Mouse (Mus musculus) kidney, adult 9 months (tissue): Measurements from ENCODE around the gene Ovgp1.
"Not testable (repeated sequence)": the region's sequence is repeated elsewhere in the genome, so short reads cannot be mapped to it uniquely, and the experiment has no call there.

Source experiments
- DNase-seq: peaks from one replicate; pipeline ENCODE4 v3.0.0; 2022

Ovgp1 gene

DNA sequence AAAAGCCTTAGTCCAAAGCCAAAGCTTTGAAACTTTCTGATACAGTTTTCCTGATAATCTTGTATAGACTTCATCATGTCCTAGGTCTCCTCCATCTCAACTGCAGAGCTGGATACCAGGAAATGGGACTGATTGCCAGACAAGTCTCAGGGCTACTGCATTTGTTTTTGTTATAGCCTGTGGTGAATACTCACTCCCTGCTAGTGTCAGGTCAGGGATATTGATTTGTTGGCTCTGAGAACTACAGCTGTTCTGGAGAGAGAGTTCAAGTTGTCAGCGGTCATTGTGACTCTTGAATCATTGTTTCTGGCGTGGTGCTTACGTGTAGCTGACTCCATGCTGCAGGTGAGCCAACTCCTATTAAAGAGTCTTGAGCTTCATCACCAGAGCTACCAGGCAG, at the start of gene Ovgp1:
TSS of gene Ovgp1 (plus strand) at position 301 of the 400 bp plus-strand sequence.
- DNase-seq: no peak

DNA sequence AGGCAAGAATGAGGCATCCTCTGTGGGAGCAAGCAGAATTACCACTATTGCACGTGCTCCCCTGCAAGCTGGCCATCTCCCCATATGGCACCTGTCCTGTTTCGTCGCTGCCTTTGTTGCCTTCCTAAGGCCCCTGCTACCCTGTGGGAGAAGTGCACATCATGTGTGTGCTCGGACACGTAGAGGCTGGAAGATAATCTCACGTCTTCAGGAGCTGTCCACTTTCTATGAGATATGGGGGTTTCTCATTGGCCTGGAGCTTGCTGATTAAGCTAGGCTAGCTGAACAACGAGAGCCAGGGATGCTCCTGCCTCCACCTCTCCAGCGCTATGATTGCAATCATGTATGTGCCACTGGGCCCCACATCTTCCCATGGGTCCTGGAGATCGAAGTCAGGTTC, 48.9 kb upstream of the Ovgp1 start:
- no peak for DNase-seq

DNA sequence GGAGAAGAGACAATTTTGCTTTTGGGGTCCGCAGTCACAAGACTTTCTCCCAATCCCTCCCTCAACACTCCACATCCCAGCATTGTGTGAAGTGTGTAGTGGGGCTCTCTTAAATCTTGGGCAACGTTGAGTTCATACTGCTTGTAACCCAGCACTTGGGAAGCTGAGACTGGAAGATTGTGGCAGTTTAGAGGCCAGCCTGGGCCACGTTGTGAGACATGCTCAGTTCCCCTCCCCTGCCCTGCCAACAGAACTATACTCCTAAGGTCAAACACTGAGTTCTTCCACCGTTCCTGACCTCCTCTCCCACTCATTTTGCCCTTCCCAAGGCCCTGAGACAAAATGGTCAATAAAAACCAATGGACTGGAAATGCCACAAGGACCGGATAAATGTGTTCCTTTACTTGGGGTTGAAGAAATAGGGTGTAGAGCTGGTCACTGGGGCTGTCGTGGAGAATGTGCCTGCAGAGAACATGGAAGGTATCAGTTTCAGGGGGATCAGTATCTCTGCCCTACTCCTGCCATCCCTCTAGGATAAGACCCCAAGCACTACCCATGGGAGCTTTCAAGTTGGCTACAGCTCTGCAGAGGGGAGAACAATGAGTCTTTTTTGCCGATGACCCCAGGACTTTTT, 45.8 kb upstream of the Ovgp1 start:
- DNase-seq: peak; percentile 27

DNA sequence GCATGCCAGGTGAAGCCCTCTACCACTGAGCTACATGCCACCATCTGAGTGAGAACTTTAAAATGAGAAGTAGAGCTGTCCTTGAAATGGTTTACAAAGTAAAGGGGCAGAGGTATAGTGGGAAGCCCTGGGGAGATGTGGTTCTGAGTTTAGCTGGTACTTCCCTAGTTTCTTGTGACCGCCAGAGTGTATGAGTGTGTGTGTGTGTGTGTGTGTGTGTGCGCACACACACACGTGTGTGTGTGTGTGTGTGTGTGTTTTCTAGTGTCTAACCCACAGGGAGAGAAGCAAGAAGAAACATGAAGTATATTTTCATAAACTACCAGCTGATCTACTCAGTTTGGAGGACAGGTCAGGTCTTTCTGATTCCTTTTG, 45.3 kb upstream of the Ovgp1 start:
- DNase-seq: no peak

DNA sequence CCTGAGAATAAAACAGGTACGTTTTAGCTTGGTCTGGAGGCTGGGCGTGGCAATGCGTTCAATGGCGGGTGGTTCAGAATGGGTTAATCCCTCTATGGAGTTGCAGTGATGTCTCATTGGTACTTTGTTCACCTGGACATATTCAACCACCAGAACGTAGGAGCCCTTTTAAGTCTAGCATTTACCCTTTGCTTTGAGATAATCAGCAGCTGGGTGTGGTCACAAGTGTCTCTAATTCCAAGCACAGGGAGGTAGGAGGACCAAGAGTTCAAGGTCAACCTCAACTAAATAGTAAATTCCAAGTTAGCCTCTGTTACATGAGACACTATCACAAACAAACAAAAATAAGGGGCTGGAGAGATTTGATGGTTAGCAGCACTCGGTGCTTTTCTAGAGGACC, 44.7 kb upstream of the Ovgp1 start:
- no peak for DNase-seq

DNA sequence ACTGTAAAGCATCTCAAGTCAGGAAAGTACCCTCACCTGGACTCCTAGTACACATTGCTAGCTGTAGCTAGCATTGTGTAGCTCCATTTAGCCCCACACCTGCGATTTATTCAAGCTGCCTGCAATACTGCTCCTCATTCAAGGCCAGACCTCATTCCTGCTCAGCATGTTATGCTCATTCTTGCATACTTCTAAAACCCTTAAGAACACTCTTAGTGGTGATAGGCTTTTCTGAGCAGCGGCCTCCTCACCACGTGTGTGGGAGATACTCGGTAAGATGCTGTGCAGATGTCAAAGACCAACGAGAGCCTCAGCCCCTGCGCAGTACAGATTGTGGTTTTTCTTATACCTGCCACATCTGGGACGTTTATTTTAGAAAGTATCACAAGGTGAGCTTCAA, 43.7 kb upstream of the Ovgp1 start:
- no peak for DNase-seq

DNA sequence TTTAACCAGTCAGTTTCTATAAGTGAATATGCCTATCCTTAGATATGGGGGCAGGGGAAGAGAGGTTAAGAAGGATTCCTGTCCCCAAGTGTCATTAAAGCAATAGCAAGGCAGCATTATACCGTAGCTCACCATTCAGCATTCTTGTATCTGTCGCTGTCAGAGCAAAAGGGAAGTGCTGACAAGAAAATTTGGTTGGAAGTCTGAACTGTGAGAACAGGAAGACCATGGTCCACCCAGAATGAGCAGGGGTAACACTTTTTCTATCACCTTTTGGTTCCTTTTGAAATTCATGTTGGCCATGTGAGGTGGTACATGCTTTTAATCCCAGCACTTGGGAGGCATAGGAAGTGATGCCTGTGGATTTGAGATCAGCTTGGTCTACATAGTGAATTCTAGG, 42.4 kb upstream of the Ovgp1 start:
- DNase-seq: no peak

DNA sequence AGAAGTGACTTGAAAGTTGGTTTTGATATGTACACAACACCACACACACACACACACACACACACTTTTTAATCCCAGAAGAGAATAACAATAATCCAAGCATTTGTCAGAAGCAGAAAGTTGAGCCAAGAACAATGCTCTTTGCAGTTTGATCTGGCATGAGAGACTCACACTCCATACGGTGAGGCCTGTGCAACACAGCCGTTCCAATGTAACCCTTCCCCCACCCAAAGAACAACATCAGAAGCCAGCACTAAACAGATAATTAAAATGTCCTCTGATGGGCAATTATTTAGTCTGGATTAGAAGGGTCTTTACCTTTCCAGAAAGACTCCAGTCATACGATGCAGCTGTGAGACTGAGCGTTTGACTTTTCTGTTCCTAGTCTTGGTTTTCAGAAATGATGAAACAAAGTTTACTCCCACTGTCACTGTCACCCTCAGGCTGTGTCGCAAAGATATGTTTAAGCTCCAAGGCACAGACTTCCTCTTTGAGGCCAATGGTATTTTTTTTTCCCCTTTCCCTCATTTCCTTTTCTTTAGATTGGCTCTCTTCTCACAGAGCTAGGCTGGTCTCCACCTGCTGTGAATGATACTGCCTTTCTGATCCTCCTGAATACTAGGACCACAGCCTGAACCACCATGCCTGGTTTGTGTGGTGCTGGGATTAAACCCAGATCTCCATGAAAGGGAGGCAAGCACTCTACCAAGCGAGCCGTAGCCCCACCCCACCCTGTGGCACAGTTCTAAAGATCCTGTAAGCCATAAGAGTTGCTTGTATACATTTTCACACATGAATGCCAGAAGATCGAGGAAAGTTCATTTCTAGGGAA, 41.1 kb upstream of the Ovgp1 start, which contains the start of gene I830077J02Rik:
TSS of gene I830077J02Rik (minus strand) at position 425 of the 832 bp plus-strand sequence.
- DNase-seq: no peak

DNA sequence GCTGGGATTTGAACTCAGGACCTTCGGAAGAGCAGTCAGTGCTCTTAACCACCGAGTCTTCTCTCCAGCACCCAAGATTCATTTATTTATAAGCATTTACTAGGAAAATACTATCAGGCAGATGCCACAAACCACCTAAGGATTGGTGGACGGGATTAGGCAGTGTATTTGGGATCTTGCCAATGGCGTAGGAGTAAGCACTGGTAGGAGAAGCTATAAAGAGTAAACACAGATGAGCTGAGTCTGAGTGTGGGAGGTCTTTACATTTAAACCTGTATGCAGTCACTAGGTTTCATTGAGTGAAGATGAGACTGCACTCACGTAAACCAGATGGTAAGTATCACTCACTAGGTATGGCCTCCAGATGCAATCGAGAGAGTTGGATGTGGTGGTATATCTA, 39.6 kb upstream of the Ovgp1 start:
- no peak for DNase-seq

DNA sequence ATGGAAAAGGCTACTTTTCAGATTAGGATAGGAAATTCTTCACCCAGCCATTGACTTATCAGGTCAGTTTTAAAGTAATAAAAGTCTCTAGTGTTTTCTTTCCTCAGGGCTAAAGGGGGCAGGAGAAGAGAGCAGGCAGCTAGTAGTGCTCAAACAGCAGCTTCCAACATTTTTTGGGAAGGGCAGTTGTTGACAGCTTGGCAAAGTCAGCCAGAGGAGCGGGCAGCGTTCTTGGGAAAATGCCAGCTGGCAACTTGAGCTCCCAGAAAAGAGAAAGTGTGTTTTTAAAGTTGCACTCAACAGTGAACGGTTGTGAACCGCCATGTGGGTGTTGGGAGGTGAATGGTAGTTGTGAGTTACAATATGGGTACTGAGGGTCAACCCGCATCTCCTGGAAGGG, 38.5 kb upstream of the Ovgp1 start:
- DNase-seq: peak; percentile 60

DNA sequence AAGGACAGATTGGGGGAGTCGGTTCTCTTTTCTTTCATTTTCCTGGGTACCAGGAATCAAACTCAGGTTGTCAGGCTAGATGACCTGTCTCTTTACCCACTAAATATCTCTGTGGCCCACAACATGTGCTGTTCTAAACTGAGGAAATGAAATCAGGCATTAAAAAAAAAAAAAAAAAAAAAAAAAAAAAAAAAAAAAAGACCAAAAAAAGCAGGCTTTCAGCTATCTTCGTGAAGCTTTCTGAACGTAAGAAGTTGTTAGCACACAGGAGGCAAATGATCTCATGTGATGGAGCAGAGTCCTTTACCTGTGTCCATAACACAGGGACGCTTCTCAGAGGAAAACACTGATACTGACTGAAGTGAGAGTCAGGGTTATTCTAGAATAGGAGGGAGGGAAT, 37.4 kb upstream of the Ovgp1 start:
- no peak for DNase-seq

DNA sequence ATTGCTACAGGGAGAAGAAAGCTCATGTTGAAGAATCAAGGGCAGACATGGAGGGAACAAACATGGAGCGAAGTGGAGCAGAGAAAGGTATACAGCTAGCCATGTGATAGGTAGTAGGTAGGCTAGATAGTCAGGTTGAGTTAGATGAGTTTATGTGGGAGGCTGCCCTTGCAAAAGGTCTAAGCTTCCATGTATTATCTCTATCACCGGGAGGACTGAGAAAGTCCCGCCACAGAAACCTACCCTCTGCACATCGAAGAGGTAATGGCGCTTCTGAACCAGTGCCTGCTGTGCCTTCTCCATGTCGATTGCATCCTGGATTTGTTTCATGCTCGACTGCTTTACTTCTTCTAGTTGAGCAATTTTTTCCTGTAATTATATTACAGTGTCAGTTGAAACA, 22.2 kb upstream of the Ovgp1 start:
- DNase-seq: no peak

DNA sequence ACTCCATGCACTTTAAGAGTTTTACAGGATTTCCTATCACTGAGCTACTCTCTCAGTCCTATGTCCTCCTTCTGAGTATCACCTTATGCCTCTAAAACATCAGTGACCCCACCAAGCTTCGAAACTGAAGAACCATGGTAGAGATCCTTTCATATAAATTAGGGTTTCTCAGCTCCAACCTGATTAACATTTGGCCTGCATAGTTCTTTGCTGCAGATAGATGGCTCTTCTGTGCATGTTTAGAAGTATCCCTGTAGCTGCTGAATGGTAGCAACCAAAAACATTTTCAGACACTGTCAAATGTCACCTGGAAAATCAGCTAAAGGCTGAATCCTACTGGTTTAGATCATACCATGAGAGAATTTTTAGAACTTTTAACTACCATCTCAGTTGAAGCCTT, 16.3 kb upstream of the Ovgp1 start:
- DNase-seq: no peak

DNA sequence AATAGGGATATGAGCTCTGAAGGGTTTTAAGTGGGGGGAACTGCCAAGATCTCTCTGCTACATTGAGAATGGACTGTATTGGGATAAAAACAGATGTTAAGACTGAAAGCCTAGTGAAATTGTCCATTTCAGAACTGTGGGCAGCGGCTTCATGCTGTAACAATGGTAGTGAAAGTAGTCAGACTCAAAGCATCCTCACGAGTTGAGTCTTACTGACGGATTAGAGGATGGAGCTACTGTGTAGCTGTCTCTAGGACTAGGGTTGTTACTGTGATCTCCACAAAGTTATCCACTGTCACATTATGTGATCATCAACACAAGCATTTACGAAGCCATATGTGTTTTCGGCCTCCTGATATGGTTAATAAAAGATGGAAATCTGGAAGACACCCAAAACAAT, 15.3 kb upstream of the Ovgp1 start:
- no peak for DNase-seq

DNA sequence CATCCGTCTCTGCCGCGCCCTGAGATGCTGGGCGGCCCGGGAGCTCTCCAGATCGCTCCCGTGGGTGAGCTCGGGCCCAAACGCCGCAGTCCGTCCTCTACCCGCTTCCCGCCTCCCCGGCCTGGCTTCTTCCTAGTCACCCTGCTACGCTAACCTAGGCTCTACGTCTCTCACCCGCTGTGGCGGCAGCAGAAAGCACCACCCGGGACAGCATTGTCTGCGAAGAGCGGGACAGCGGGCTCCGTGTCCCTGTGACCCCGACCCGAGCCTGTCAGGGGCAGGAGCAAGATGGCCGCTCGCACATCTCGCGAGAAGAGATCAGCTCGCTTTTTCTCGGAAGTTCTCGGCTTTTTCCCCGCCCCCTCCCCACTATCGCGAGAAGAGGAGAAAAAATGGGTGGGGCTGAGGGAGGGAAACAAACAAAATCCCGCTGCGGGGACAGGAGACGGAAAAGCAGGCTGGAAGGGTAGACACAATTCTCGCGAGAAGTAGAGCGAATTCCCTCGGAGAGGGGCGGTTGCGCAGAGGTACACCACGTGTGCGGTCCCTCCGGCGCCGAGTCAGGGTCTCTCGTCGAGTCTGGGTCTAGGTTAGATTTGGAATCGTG, 14.4 kb upstream of the Ovgp1 start, which contains the start of gene Wdr77:
TSS of gene Wdr77 (plus strand) at position 396 of the 607 bp plus-strand sequence.
- DNase-seq: peak; percentile 98

DNA sequence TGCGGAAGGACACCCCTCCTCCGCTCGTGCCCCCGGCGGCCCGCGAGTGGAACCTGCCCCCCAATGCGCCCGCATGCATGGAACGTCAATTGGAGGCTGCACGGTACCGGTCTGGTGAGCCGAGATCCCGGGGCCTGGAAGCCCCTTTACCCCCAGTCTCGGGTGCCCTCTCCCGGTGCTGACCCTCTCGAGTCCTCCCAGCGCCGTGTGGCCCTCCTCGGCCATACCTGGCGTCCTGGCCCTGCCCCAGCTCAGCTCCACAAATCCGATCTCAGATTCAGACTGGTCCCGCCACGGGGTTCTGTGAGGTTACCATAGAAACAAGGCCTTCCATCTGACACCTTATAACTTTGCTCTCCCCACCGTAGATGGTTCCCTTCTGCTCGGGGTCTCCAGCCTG, 13.9 kb upstream of the Ovgp1 start:
- no peak for DNase-seq

DNA sequence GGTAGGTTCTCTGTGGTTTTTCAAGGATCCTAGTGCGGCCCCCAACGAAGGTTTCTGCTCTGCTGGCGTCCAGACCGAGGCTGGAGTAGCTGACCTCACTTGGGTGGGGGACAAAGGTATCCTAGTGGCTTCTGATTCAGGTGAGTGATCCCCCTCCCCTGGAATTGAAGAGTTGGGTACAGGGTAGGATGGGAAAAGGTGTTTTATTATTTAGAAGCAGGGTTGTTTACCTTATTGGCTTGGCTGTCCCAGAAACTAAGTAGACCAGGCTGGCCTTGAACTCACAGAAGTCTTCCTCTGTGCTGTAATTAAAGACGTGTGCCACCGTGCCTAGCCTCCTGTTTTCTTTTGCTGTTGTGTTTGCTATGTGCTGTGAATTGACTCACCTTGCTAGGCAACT, 13.5 kb upstream of the Ovgp1 start, which contains the start of gene Atp5f1:
TSS of gene Atp5f1 (minus strand) at position 101 of the 400 bp plus-strand sequence.
- DNase-seq: peak; percentile 15

DNA sequence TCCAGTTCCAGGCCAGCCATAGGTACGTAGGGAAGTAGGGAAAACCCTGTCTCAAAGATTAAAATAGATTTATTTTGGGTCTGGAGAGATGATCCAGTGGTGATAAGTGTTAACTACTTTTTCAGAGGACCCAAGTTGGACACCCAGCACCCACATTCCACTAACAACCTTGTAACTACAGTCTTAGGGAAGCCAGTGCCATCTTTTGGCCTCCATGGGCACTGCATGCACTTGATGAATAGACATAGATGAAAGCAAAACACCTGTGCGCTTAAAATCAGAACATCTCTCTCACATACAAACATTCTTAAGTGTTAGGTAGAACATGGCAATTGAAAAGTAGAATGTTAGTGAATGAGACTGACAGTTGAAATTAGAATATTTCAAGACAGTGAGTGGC, 12.8 kb upstream of the Ovgp1 start:
- peak; percentile 21 for DNase-seq

DNA sequence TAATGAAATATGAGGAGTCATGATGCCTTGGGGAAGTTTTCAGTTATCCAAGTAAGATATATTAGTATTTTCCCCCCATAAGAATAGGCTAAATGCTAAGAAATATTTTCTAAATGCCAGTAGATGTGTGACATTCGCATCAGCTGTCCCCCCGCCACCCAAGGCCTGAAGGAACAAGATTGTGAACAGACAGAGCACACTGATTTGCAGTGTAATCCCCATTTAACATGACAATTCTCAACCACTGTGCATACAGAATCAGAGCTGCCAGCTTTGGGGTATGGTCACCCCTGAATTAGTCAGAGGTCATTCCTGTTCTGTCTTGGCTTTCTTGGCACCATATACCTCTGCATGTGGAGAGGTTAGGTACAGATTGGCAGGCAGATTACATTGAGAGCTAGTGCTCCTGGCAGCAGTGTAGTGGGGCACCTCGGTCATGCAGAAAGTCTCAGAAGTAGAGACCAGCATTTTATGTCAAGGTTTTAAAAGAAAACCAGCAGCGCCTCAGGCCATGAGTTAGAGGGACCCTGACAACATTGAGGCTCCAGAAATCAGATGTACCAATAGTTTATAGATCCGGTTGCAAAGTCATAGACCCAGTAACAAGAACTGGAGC, 1.6 kb upstream of the Ovgp1 start:
- no peak for DNase-seq

DNA sequence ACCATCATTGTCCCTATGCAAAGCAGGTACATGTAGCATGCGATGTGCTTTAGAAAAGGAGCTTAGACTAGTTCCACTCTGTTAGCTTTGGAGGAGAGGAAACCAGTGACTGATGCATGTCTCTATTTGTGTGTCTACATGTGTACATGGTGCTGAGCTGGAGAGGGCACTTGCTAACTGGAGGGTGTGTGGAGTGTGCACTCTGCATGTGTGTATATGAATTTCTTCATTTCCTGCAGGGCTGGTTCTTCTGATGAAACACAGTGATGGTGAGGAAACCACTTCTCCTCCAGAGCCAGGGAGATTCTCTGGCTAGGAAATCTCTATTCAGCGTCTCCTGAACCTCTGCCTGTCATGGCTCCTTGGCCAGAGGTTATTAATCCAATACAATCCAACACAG, 663 bp downstream of the Ovgp1 start:
- no peak for DNase-seq

DNA sequence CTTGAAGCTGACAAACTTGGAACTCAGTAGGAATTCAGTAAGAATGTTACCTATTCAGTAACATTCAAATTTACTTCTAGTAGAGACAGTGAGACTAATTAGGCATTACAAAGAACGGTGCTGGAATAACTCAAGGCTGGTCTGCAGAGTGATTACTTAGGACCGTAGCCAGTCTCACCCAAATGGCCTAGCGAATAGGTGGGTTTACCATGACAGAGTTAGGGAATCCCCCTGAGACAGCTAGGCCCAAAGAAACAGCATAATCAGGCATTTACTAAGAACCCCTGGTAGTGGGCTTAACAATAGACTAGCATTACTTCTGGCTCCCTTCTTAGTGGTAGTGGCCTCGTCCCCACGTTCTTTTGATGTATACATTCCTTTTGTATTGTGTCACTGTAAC, 16.1 kb downstream of the Ovgp1 start:
- DNase-seq: not testable (repeated sequence)

DNA sequence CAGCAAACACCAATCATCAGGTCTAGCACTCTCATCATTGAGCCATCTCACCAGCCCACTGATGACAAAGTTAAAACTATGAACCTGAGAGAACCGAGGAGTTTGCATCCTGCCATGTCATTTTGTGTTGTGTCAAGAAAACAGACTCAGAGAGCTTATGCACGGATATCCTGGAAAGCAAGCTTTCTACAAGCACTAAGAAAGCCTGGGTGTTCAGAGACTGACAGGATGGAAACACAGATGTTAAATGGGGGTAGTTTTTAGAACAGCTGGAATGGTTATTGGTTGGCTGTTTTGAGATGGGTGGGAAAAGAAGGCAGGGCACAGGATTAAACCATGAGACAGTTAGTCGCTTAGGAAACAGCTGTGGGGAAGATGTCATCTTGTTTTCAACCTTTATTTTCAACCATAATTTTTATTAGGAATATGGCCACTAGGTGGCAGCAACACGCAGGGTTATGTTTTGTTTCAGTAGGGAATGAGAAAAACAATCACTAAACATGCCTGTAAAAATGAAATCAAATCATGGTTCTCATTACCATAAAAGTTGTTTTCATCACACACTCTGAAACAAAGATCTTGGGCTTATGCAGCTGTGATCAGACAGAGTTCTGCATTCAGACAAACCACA, 18.3 kb downstream of the Ovgp1 start:
- DNase-seq: peak; percentile 59

DNA sequence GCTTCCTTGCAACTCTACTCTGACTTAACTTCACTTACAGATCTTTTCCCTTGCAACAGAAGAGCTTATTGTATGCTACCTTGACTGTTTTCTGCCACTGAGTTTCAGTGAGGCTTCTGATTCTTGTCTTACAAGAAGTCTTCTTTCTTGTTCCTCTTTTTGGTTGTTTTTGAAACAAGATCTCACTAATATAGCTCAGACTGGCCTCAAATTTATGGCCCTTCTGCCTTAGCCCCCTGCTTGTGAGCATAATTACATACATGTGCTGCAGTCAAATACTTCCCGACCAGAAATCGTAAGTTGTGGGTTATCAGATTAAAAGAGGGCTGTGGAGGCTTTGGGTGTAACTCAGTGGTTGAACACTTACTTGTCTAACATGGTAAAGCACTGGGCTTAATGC, 21.2 kb downstream of the Ovgp1 start:
- no peak for DNase-seq
